Mouse (Mus musculus) heart, adult 2 months (tissue): ENCODE results near the gene Rbm48.

Source experiments
- CTCF ChIP-seq: fragments of 200-600 bp; IDR thresholded peaks from 2 replicates; pipeline ENCODE4 v1.8.1; 2022; ENCODE audit warnings: antibody characterized with exemption, mild to moderate bottlenecking, moderate library complexity
- EP300 ChIP-seq: fragments of 200-500 bp; IDR thresholded peaks from 2 replicates; pipeline ENCODE4 v1.6.1; 2011; ENCODE audit warnings: low read depth, low read length, control low read depth; ENCODE audit not compliant: insufficient read depth
- POLR2A ChIP-seq: fragments of 200-500 bp; IDR thresholded peaks from 2 replicates; pipeline ENCODE4 v1.6.1; 2011; ENCODE audit warnings: mild to moderate bottlenecking, low read depth, low read length, control low read depth; ENCODE audit not compliant: insufficient read depth

DNA sequence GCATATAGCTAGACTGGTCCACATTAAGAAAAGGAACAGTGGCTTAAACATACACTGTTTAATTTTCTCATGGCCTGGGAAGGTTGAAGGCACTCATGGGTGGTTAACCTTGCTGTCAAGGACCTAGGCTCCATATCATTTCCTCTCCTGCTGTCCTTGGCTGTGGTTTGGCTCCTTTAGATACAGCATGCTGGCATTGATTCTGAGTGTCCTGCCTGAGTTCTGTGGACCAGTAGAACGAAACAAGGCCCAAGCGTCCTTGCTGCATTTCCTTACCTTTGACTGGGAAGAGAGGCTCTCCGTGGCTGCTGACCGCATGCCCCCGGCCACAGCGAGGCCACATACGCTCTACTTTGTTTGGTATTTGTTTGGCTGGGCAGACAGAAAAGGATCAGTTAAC lies 12.9 kb upstream of the Rbm48 start:
- TF ChIP-seq POLR2A (no peak), CTCF (no peak), EP300 (no peak)
